Mouse (Mus musculus) layer of hippocampus, postnatal 25 days (tissue): ENCODE measurements around the gene Slc9c1. TPM values are rescaled to one million over a fixed set of nuclear protein-coding genes. Genes with fewer than 3 reads are reported as not detected.

Experiments
- DNase-seq, 2 experiments: peaks; one replicate each; pipeline ENCODE4 v3.0.0; 2022; ENCODE audit warnings: mixed read lengths in 2 of 2, low spot score in 1 of 2; ENCODE audit errors: extremely low spot score in 1 of 2
- total RNA-seq, 2 experiments: library from RNA; stranded (reverse); gene quantifications; 2 replicates each; pipeline ENCODE4 v1.2.3; 2021

Slc9c1 gene
- total RNA-seq, 2 experiments from 2014 or later, result not detected

- no peak for DNase-seq
Observed at GRCm38 (mm10) chr16:45624791-45625190, 89.7 kb downstream of the Slc9c1 start.

GRCm38 (mm10) chr16:45625342-45625741 is 90.2 kb downstream of the Slc9c1 start:
- no peak for DNase-seq

- DNase-seq, result no peak
Observed at GRCm38 (mm10) chr16:45629497-45630105, 94.5 kb downstream of the Slc9c1 start.

- DNase-seq, result peak; percentile 19 to 67
Observed at GRCm38 (mm10) chr16:45630347-45630960, 95.3 kb downstream of the Slc9c1 start.

GRCm38 (mm10) chr16:45632420-45632819 is 97.3 kb downstream of the Slc9c1 start:
- DNase-seq, result no peak

GRCm38 (mm10) chr16:45635826-45636225 is 100.7 kb downstream of the Slc9c1 start:
- DNase-seq, result no peak

- DNase-seq, result no peak
Observed at GRCm38 (mm10) chr16:45640070-45640762, 105.1 kb downstream of the Slc9c1 start.

GRCm38 (mm10) chr16:45641301-45641700 is 106.2 kb downstream of the Slc9c1 start:
- no peak for DNase-seq

- no peak for DNase-seq
Observed at GRCm38 (mm10) chr16:45643944-45644343, 108.8 kb downstream of the Slc9c1 start.

- DNase-seq, result no peak
Observed at GRCm38 (mm10) chr16:45644380-45644779, 109.3 kb downstream of the Slc9c1 start.

- no peak for DNase-seq
Observed at GRCm38 (mm10) chr16:45651497-45651896, 116.4 kb downstream of the Slc9c1 start.

GRCm38 (mm10) chr16:45653009-45653933 is 118.2 kb downstream of the Slc9c1 start:
- no peak for DNase-seq

GRCm38 (mm10) chr16:45653934-45654332 is 118.8 kb downstream of the Slc9c1 start, which contains the start of gene BC016579:
TSS of gene BC016579 (minus strand) at chr16:45654068.
- DNase-seq, result no peak

- DNase-seq, result no peak
Observed at GRCm38 (mm10) chr16:45654465-45654864, 119.4 kb downstream of the Slc9c1 start.

Other genes with a start within 250 kb of the Slc9c1 start
- gene Cd200, start 126.3 kb upstream of the Slc9c1 start, total RNA-seq, result 10 to 100 TPM; 77.1 to 88.6 TPM
- gene Gm609, start 42.3 kb upstream of the Slc9c1 start, total RNA-seq, result under 1 TPM; 0.07 to 0.28 TPM
- gene Gm17783, start 3.3 kb upstream of the Slc9c1 start, total RNA-seq, result not detected
- not detected for gene Gcsam, start 75.1 kb downstream of the Slc9c1 start, total RNA-seq
- gene BC016579, start 118.8 kb downstream of the Slc9c1 start, total RNA-seq, result under 1 TPM in 1 of 2 experiments, not detected in 1; 0.32 TPM
- under 1 TPM; 0.64 to 0.89 TPM for gene Tmprss7, start 158.3 kb downstream of the Slc9c1 start, total RNA-seq
- gene Tagln3, start 189.3 kb downstream of the Slc9c1 start, total RNA-seq, result 100 to 1,000 TPM; 259 to 275 TPM
- gene Abhd10, start 207.6 kb downstream of the Slc9c1 start, total RNA-seq, result 10 to 100 TPM; 16.9 to 21.0 TPM